Mouse (Mus musculus): Measurements from ENCODE around the gene Hscb.
A peak's percentile ranks its signal among the peaks of the same experiment; 100 is the strongest.

Gene Hscb

GRCm38 (mm10) chr5:110781529-110782238, 57.9 kb downstream of the Hscb start:
- DNase-seq (ENCODE audit: low spot score in 2 of 2), result no peak

GRCm38 (mm10) chr5:110780761-110781528, 58.6 kb downstream of the Hscb start:
- no peak for DNase-seq (ENCODE audit: low spot score in 2 of 2)

GRCm38 (mm10) chr5:110779998-110780760, 59.4 kb downstream of the Hscb start, which contains the start of gene Pus1:
Gene Pus1, minus strand, starts transcription at chr5:110780659.
- peak; percentile 95 for DNase-seq (ENCODE audit: low spot score in 2 of 2)

- DNase-seq (ENCODE audit: low spot score in 2 of 2), result no peak
These were observed 60.1 kb downstream of the Hscb start for GRCm38 (mm10) chr5:110779276-110779997.
